Mouse (Mus musculus) CH12.LX (cell line): ENCODE results near the gene Zfp651. TPM values are rescaled to one million over a fixed set of nuclear protein-coding genes. Genes with fewer than 3 reads are reported as not detected.

Source experiments
- DNase-seq: peaks from one replicate; pipeline ENCODE4 v3.0.0-alpha.2; 2013; ENCODE audit errors: extremely low read depth
- H3K27ac ChIP-seq: 2 replicates; pipeline ENCODE4 v1.5.1; 2012; ENCODE audit warnings: low read depth, mild to moderate bottlenecking, control low read depth, moderate library complexity; ENCODE audit not compliant: insufficient read depth
- H3K27me3 ChIP-seq: replicated peaks from 2 replicates; pipeline ENCODE3; 2012; ENCODE audit warnings: inconsistent platforms
- H3K36me3 ChIP-seq, 2 experiments: replicated peaks in 1 of 2; 2 replicates each; pipeline versions ENCODE3 to v1.6.1; 2012; ENCODE audit warnings: inconsistent platforms in 1 of 2, low read length in 1 of 2, mild to moderate bottlenecking in 1 of 2, mixed read lengths in 1 of 2, moderate library complexity in 1 of 2; ENCODE audit not compliant: control insufficient read depth in 1 of 2, insufficient read depth in 1 of 2
- H3K4me1 ChIP-seq, 2 experiments: 2 replicates each; pipeline ENCODE4 v1.6.1; 2012; ENCODE audit warnings: inconsistent platforms in 1 of 2, moderate library complexity in 1 of 2; ENCODE audit not compliant: insufficient read depth in 2 of 2, control insufficient read depth in 1 of 2
- H3K4me2 ChIP-seq: 2 replicates; pipeline ENCODE4 v1.6.1; 2012; ENCODE audit warnings: low read depth, mild to moderate bottlenecking, control low read depth; ENCODE audit not compliant: poor library complexity, insufficient read depth, severe bottlenecking
- H3K4me3 ChIP-seq, 3 experiments: fragments of 150-350 bp in 1 of 3; sonication (generic) in 1 of 3; replicated peaks in 1 of 3; 2 replicates each; pipeline versions ENCODE3 to v1.5.1; 2011 to 2012; ENCODE audit warnings: low read depth in 2 of 3, low read length in 2 of 3, mild to moderate bottlenecking in 2 of 3, moderate library complexity in 2 of 3, control low read depth in 1 of 3, improper control_type of control experiment in 1 of 3, inconsistent platforms in 1 of 3, mixed read lengths in 1 of 3; ENCODE audit not compliant: poor library complexity in 1 of 3
- H3K79me2 ChIP-seq: replicated peaks from 2 replicates; pipeline ENCODE4 v1.6.1; 2012; ENCODE audit warnings: mild to moderate bottlenecking, moderate library complexity; ENCODE audit not compliant: control insufficient read depth, poor library complexity, insufficient read depth, severe bottlenecking; ENCODE audit errors: extremely low read depth
- H3K9ac ChIP-seq: 2 replicates; pipeline ENCODE4 v1.6.1; 2012; ENCODE audit warnings: low read depth, mild to moderate bottlenecking, control low read depth, moderate library complexity; ENCODE audit not compliant: insufficient read depth
- H3K9me3 ChIP-seq: replicated peaks from 2 replicates; pipeline ENCODE3; 2012; ENCODE audit warnings: low read length, inconsistent platforms, mixed read lengths
- BHLHE40 ChIP-seq: IDR thresholded peaks from 2 replicates; pipeline ENCODE4 v1.6.1; 2011; ENCODE audit warnings: mild to moderate bottlenecking, low read depth, low read length, improper control_type of control experiment
- CHD2 ChIP-seq: IDR thresholded peaks from 2 replicates; pipeline ENCODE4 v1.6.1; 2011; ENCODE audit warnings: low read length, improper control_type of control experiment
- E2F4 ChIP-seq: IDR thresholded peaks from 2 replicates; pipeline ENCODE4 v1.6.1; 2011; ENCODE audit warnings: low read depth, low read length, improper control_type of control experiment; ENCODE audit not compliant: insufficient replicate concordance
- EP300 ChIP-seq: IDR thresholded peaks from 2 replicates; pipeline ENCODE4 v1.6.1; 2011; ENCODE audit warnings: low read length, improper control_type of control experiment
- GABPA ChIP-seq: IDR thresholded peaks from 2 replicates; pipeline ENCODE4 v1.6.1; 2012; ENCODE audit warnings: low read depth, low read length, improper control_type of control experiment, inconsistent platforms; ENCODE audit not compliant: insufficient replicate concordance
- HCFC1 ChIP-seq: IDR thresholded peaks from 2 replicates; pipeline ENCODE4 v1.6.1; 2012; ENCODE audit warnings: low read depth, mild to moderate bottlenecking, inconsistent platforms, low read length, improper control_type of control experiment
- KAT2A ChIP-seq: IDR thresholded peaks from 2 replicates; pipeline ENCODE4 v1.6.1; 2012; ENCODE audit warnings: low read length, improper control_type of control experiment, inconsistent platforms; ENCODE audit not compliant: insufficient replicate concordance
- MAX ChIP-seq: IDR thresholded peaks from 2 replicates; pipeline ENCODE4 v1.6.1; 2011; ENCODE audit warnings: low read length, improper control_type of control experiment
- NELFE ChIP-seq: IDR thresholded peaks from 2 replicates; pipeline ENCODE4 v1.6.1; 2011; ENCODE audit warnings: low read depth, low read length, improper control_type of control experiment
- POLR2AphosphoS2 ChIP-seq: IDR thresholded peaks from 2 replicates; pipeline ENCODE4 v1.6.1; 2011; ENCODE audit warnings: low read depth, low read length, improper control_type of control experiment
- SMC3 ChIP-seq: IDR thresholded peaks from 2 replicates; pipeline ENCODE4 v1.6.1; 2011; ENCODE audit warnings: low read depth, low read length, improper control_type of control experiment
- TCF12 ChIP-seq: IDR thresholded peaks from 2 replicates; pipeline ENCODE4 v1.6.1; 2014; ENCODE audit warnings: low read depth, mild to moderate bottlenecking, inconsistent platforms, low read length, improper control_type of control experiment
- ZC3H11A ChIP-seq: IDR thresholded peaks from 2 replicates; pipeline ENCODE4 v1.6.1; 2012; ENCODE audit warnings: low read depth, mild to moderate bottlenecking, inconsistent platforms, low read length, improper control_type of control experiment
- dilution Hi-C: fragments of 300-500 bp; cut with MboI; formaldehyde crosslinking; loops from 2 replicates; pipeline ENCODE4 v1.14.3; 2020; ENCODE audit warnings: low sequenced_read_pairs; ENCODE audit not compliant: extremely low pct_unique_long_range_greater_than_20kb, extremely low pct_ligation_motif_present
- in situ Hi-C: fragments of 300-500 bp; cut with MboI; formaldehyde crosslinking; loops from 3 replicates; pipeline ENCODE4 v1.14.3; 2019; ENCODE audit warnings: low sequenced_read_pairs, low pct_ligation_motif_present, low pct_unique_long_range_greater_than_20kb, mixed read lengths
- polyA plus RNA-seq: library from polyadenylated mRNA; unstranded; fragments of >175 nt; gene quantifications from 2 replicates; pipeline ENCODE4 v1.2.1, GENCODE M21; 2012; ENCODE audit warnings: low read depth; ENCODE audit not compliant: insufficient read length
- total RNA-seq, 2 experiments: library from RNA; depleted of rRNA; stranded (reverse); fragments of 300-350 nt in 1 of 2; fragments of >200 nt in 1 of 2; gene quantifications; 2 replicates each; pipeline ENCODE4 v1.2.3; 2012 to 2014

Zfp651 gene
- total and polyA plus RNA-seq, 3 experiments: 0.07 to 0.20 (median 0.13) TPM

- no peaks in the 10 kb centered on the region for H3K27me3 ChIP-seq
- no peak for TF ChIP-seq EP300
- TF ChIP-seq ZC3H11A: no peak
- dilution Hi-C loops: no loop called here
Observed at GRCm38 (mm10) chr9:121763716-121764115, 4.6 kb downstream of the Zfp651 start.

GRCm38 (mm10) chr9:121765166-121765855 is 6.2 kb downstream of the Zfp651 start:
- Histone ChIP-seq H3K4me2 (no peak overlapping the region), H3K4me3 (no peak overlapping the region), H3K4me1 (peaks cover 2 to 13% of the 10 kb centered on the region in 2 experiments; a peak in 2 of 4 replicates), H3K79me2 (no peaks in the 10 kb centered on the region), H3K27ac (no peak overlapping the region), H3K9me3 (peaks cover 5% of the 10 kb centered on the region), H3K36me3 (peaks cover 9 to 40% of the 10 kb centered on the region in 2 experiments), H3K9ac (no peak overlapping the region), H3K27me3 (no peaks in the 10 kb centered on the region)
- dilution Hi-C loops (no loop called here), in situ Hi-C loops (loop anchor here (5.0 kb wide), 1 partner anchor 47 kb away; no protein-coding TSS in a partner anchor)
- TF ChIP-seq POLR2AphosphoS2 (no peak), GABPA (no peak), TCF12 (no peak), CHD2 (no peak), E2F4 (no peak), SMC3 (no peak), HCFC1 (no peak), KAT2A (no peak), NELFE (no peak), MAX (no peak)
- no peak for DNase-seq

More at GRCm38 (mm10) chr9:121763716-121764115, 4.6 kb downstream of the Zfp651 start:
- no peaks in the 10 kb centered on the region for H3K79me2 ChIP-seq
- no peak overlapping the region for H3K9ac ChIP-seq
- peaks cover 2 to 10% of the 10 kb centered on the region in 2 experiments; a peak in 2 of 4 replicates for H3K4me1 ChIP-seq
- H3K9me3 ChIP-seq: peaks cover 19% of the 10 kb centered on the region
- no peak for DNase-seq
- peaks cover 13 to 50% of the 10 kb centered on the region in 2 experiments for H3K36me3 ChIP-seq
- in situ Hi-C loops: no loop called here
- no peak overlapping the region for H3K4me2 ChIP-seq
- H3K27ac ChIP-seq: no peak overlapping the region
- H3K4me3 ChIP-seq: no peak overlapping the region

GRCm38 (mm10) chr9:121772412-121772811 is 13.3 kb downstream of the Zfp651 start:
- Histone ChIP-seq H3K36me3 (peaks cover 2% of the 10 kb centered on the region in 2 experiments), H3K9ac (no peak overlapping the region), H3K9me3 (no peaks in the 10 kb centered on the region)
- TF ChIP-seq BHLHE40 (0 out of 2 replicates have a peak, but pooled peaks have one; percentile 9), GABPA (no peak)
- TF ChIP-seq, all 38 proteins: peak for 1
- H3K4me2 ChIP-seq: no peak overlapping the region
- H3K79me2 ChIP-seq: no peaks in the 10 kb centered on the region
- peaks cover 12% of the 10 kb centered on the region for H3K27me3 ChIP-seq
- dilution Hi-C loops: no loop called here
- H3K4me3 ChIP-seq: no peak overlapping the region
- in situ Hi-C loops: no loop called here
- 0 out of 4 replicates have a peak, but pooled peaks cover 0 to 3% of the 10 kb centered on the region in 2 experiments for H3K4me1 ChIP-seq
- H3K27ac ChIP-seq: no peak overlapping the region
- no peak for DNase-seq
